Mouse (Mus musculus) megakaryocyte, adult 5-6 weeks (primary cell): Measurements from ENCODE around the gene Wsb2. TPM values are rescaled to one million over a fixed set of nuclear protein-coding genes. Genes with fewer than 3 reads are reported as not detected.

ENCODE experiments used
- total RNA-seq, 2 experiments: library from RNA; stranded (forward) in 1 of 2; stranded (reverse) in 1 of 2; fragments of 153-499, 151-499 nt in 1 of 2; fragments of 221-1000, 200-1000 nt in 1 of 2; gene quantifications; 2 replicates each; pipeline versions ENCODE4 v1.2.3 to v1.2.4; 2015 to 2017

The Wsb2 gene
- total RNA-seq, 2 experiments from 2014 or later: 21.3 to 36.1 TPM

Other genes starting within 250 kb of the Wsb2 start
- gene Suds3, start 241.2 kb upstream of the Wsb2 start, total RNA-seq (2015): 18.0 and 18.8 TPM in 2 replicates
- 93.5 and 102 TPM in 2 replicates for gene Suds3, start 241.2 kb upstream of the Wsb2 start, total RNA-seq (2017)
- 73.8 and 80.2 TPM in 2 replicates for gene Taok3, start 237.2 kb upstream of the Wsb2 start, total RNA-seq (2015)
- gene Taok3, start 237.2 kb upstream of the Wsb2 start, total RNA-seq (2017): 57.5 and 72.8 TPM in 2 replicates
- gene Pebp1, start 69.7 kb upstream of the Wsb2 start, total RNA-seq (2015): 63.2 and 65.1 TPM in 2 replicates
- gene Pebp1, start 69.7 kb upstream of the Wsb2 start, total RNA-seq (2017): 29.2 and 32.2 TPM in 2 replicates
- gene Vsig10, start 38.2 kb upstream of the Wsb2 start, total RNA-seq (2015): 1.4 and 3.9 TPM in 2 replicates
- 0.94 and 2.0 TPM in 2 replicates for gene Vsig10, start 38.2 kb upstream of the Wsb2 start, total RNA-seq (2017)
- 29.8 and 50.6 TPM in 2 replicates for gene Rfc5, start 31.7 kb downstream of the Wsb2 start, total RNA-seq (2015)
- 36.5 and 39.0 TPM in 2 replicates for gene Rfc5, start 31.7 kb downstream of the Wsb2 start, total RNA-seq (2017)
- gene Ksr2, start 56.7 kb downstream of the Wsb2 start, total RNA-seq (2015): 0.13 TPM in 1 of 2 replicates, not detected in the other
- gene Ksr2, start 56.7 kb downstream of the Wsb2 start, total RNA-seq (2017): under 0.01 TPM in 1 of 2 replicates, not detected in the other